Mouse (Mus musculus): ENCODE data around the gene Jazf1. TPM values are rescaled to one million over a fixed set of nuclear protein-coding genes. Genes with fewer than 3 reads are reported as not detected.

Jazf1 gene
- 2.2 and 3.6 TPM in 2 replicates for polyA plus RNA-seq (2014; fragmentation: Nextera tagmentation; extraction: Ambion mirVana)

DNA sequence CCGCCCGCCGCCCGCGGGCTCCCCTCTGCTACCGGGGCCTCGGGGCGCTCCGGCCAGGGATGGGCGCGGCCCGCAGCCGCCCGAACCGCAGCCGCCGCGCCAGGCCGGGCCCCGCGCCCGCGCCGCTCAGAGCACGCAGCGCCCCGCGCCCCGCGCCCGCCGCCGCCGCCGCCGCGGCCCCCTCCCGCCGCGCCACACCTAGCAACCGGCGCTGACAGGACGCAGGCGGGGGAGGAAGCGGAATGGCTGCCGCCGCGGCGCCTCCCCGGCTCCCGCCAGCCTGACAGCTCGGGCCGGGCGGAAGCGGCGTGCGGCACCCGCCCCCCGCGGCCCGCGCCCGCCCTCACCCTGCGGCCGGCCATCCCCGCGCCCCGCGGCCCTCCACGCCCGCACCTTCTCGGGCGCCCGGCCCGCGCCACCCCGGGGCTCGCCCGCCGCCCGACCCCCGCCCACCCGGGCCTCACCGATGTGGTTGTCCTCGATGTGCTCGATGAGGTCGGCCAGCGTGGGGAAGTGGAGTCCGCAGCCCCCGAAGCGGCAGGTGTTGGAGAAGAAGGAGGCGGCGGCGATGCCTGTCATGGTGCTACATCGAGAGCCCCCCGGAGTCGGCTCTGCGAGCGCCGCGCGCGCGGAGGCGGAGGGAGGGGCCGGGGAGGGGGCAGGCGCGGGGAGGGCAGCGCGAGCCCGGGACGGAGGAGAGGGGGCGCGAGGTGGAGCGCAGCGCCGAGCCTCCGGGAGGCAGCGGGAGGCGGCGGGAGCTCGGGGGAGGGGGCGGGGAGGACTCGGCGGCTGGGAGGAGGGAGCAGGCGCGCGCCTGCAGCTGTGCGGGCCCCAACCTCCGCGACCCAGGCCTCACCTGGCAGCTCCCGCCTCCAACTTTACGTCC is at the start of gene Jazf1:
TSS of gene Jazf1 (minus strand) at position 643 of the 886 bp plus-strand sequence.
- under 1% methylated on average over 67 of the region's 133 CpGs for WGBS
- Histone ChIP-seq H3K27me3 (ENCODE audit: control insufficient read depth, insufficient read depth, low read length) (peaks cover 25% of the 10 kb centered on the region), H3K4me2 (replicated peaks; ENCODE audit: low read depth, low read length) (peak within 1 kb of the TSS; percentile 98), H3K9me3 (ENCODE audit: control insufficient read depth, low read length) (no peaks in the 10 kb centered on the region), H3K4me3 (ENCODE audit: low read length) (peak within 1 kb of the TSS; percentile 81), H3K27ac (ENCODE audit: low read depth, low read length) (no peak within 1 kb of the TSS), H3K9ac (ENCODE audit: low read depth, low read length) (peak within 1 kb of the TSS; percentile 68), H3K4me1 (ENCODE audit: control insufficient read depth, insufficient read depth, low read length) (no peaks in the 10 kb centered on the region), H3K36me3 (ENCODE audit: control insufficient read depth, insufficient read depth, low read length) (no peaks in the 10 kb centered on the region)
- peak; percentile 70 for ATAC-seq (ENCODE audit: low FRiP score, low TSS enrichment)

DNA sequence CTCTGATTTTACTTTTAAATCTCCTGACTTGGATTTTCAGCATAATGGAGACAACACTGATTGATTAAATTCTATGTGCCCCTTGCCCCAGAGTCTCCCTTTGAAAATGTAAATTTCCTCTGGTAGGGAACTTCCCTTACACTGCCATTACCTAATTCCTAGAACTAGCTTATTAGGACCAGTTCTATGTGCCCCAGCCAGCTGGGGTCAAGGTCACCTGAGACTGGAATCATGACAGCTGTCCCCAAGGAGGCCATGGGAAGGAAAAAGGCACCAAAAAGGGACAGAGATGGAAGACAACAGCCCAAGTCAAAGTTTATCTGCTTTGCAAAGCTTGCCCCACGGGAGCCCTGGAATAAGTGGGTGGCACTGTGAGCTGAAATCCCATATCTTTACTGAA is 49.4 kb upstream of the Jazf1 start:
- ATAC-seq (ENCODE audit: low FRiP score, low TSS enrichment): no peak
- WGBS: 77% methylated on average over 1 of the region's 1 CpGs

DNA sequence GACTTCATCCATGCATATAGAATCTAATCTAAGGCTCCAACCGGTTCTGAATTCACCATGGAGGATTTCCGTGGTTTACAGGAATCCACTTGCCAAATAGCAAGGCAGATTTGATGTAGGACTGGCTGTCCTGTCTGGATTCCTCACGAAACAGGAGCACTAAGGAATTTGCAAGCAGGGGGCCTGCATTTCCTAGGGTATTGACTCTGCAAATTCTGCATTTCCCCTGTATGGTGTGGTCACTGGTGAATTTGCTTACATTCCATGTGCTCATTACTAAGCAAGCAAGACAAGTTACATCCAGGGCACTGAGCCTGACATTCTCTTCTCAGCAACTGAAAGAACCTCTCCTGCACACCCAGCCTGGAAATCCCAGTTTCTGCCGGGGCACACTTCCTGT is 18.4 kb upstream of the Jazf1 start:
- Histone ChIP-seq H3K4me3 (ENCODE audit: low read length) (no peak overlapping the region), H3K9ac (ENCODE audit: low read depth, low read length) (no peak overlapping the region), H3K9me3 (ENCODE audit: control insufficient read depth, low read length) (no peaks in the 10 kb centered on the region), H3K27ac (ENCODE audit: low read depth, low read length) (no peak overlapping the region), H3K36me3 (ENCODE audit: control insufficient read depth, insufficient read depth, low read length) (no peaks in the 10 kb centered on the region), H3K4me1 (ENCODE audit: control insufficient read depth, insufficient read depth, low read length) (no peaks in the 10 kb centered on the region), H3K4me2 (replicated peaks; ENCODE audit: low read depth, low read length) (no peak overlapping the region), H3K27me3 (ENCODE audit: control insufficient read depth, insufficient read depth, low read length) (no peaks in the 10 kb centered on the region)
- 63% methylated on average over 4 of the region's 4 CpGs for WGBS
- no peak for ATAC-seq (ENCODE audit: low FRiP score, low TSS enrichment)

More for the DNA sequence above, 49.4 kb upstream of the Jazf1 start:
- Histone ChIP-seq H3K4me2 (replicated peaks; ENCODE audit: low read depth, low read length) (no peak overlapping the region), H3K27ac (ENCODE audit: low read depth, low read length) (no peak overlapping the region), H3K9ac (ENCODE audit: low read depth, low read length) (no peak overlapping the region), H3K36me3 (ENCODE audit: control insufficient read depth, insufficient read depth, low read length) (no peaks in the 10 kb centered on the region), H3K4me1 (ENCODE audit: control insufficient read depth, insufficient read depth, low read length) (no peaks in the 10 kb centered on the region), H3K4me3 (ENCODE audit: low read length) (no peak overlapping the region), H3K27me3 (ENCODE audit: control insufficient read depth, insufficient read depth, low read length) (no peaks in the 10 kb centered on the region), H3K9me3 (ENCODE audit: control insufficient read depth, low read length) (no peaks in the 10 kb centered on the region)

DNA sequence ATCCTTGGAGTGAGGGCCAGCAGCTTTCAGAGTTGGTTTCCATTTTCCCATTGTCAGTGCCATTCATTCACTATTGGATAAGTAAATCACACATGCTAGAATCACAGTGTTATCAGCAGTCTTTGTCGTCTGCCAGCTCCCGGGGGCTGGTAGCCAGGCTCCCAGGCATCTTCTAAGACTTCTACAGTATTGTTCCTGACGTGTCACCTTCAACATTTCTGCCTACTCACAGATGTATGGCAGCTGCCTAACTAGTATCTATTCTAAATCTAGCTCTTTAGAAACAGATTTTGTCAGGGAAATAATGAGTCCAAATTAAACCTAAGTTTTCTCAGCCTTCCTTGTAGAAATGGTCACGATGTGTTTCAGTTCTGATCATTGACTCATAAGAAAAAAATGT is 12.8 kb upstream of the Jazf1 start:
- no peak overlapping the region for H3K9ac ChIP-seq (ENCODE audit: low read depth, low read length)
- H3K27me3 ChIP-seq (ENCODE audit: control insufficient read depth, insufficient read depth, low read length): no peaks in the 10 kb centered on the region
- H3K9me3 ChIP-seq (ENCODE audit: control insufficient read depth, low read length): no peaks in the 10 kb centered on the region
- no peaks in the 10 kb centered on the region for H3K36me3 ChIP-seq (ENCODE audit: control insufficient read depth, insufficient read depth, low read length)
- WGBS: 83% methylated on average over 4 of the region's 4 CpGs
- no peak overlapping the region for H3K4me2 ChIP-seq (replicated peaks; ENCODE audit: low read depth, low read length)
- no peak overlapping the region for H3K4me3 ChIP-seq (ENCODE audit: low read length)
- no peaks in the 10 kb centered on the region for H3K4me1 ChIP-seq (ENCODE audit: control insufficient read depth, insufficient read depth, low read length)
- no peak overlapping the region for H3K27ac ChIP-seq (ENCODE audit: low read depth, low read length)
- no peak for ATAC-seq (ENCODE audit: low FRiP score, low TSS enrichment)

DNA sequence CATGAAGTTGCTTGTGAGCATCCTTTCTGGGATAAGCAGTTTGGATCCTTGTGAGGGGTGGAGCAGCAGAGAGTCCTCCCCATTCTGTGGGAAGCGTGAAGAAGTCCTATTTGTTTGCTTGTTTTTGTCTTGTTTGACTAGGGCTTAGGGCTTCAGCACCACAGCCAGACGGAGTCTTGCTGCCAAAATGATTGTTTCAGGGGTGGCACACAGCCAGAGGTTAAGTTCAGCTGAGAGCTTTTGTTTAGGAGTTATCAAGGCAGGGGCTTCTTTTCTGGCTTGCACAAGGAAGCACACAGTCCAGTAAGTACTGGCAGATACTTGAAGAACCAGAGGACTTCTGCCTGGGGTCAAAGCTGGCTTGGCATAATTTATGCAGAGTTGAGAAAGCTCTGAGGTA is 10.2 kb upstream of the Jazf1 start:
- ATAC-seq (ENCODE audit: low FRiP score, low TSS enrichment): no peak
- WGBS: 53% methylated on average over 2 of the region's 2 CpGs
- Histone ChIP-seq H3K27ac (ENCODE audit: low read depth, low read length) (no peak overlapping the region), H3K4me1 (ENCODE audit: control insufficient read depth, insufficient read depth, low read length) (no peaks in the 10 kb centered on the region), H3K36me3 (ENCODE audit: control insufficient read depth, insufficient read depth, low read length) (no peaks in the 10 kb centered on the region), H3K4me2 (replicated peaks; ENCODE audit: low read depth, low read length) (no peak overlapping the region), H3K9ac (ENCODE audit: low read depth, low read length) (no peak overlapping the region), H3K27me3 (ENCODE audit: control insufficient read depth, insufficient read depth, low read length) (no peaks in the 10 kb centered on the region), H3K9me3 (ENCODE audit: control insufficient read depth, low read length) (no peaks in the 10 kb centered on the region), H3K4me3 (ENCODE audit: low read length) (no peak overlapping the region)

DNA sequence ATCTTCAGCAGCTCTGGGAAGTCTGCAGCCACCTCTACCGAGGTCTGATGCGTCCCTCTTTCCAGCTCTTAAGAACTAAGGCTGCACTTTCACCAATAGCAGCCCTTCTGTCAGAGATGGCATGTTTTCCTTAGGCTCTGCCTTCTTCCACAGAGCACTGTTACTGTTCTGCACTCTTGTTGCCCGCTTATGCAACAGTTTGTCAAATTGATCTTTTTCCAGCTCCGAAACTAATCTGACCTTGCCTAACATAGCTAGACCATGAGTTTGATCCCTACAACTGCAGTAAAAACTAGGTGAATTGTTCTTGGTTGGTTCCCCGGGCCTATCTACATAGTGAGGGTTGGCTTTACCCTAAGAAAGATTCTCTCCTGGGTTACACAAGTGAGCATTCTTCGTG is 3.3 kb upstream of the Jazf1 start:
- Histone ChIP-seq H3K9ac (ENCODE audit: low read depth, low read length) (no peak overlapping the region), H3K4me2 (replicated peaks; ENCODE audit: low read depth, low read length) (no peak overlapping the region), H3K4me3 (ENCODE audit: low read length) (no peak overlapping the region), H3K9me3 (ENCODE audit: control insufficient read depth, low read length) (no peaks in the 10 kb centered on the region), H3K4me1 (ENCODE audit: control insufficient read depth, insufficient read depth, low read length) (no peaks in the 10 kb centered on the region), H3K36me3 (ENCODE audit: control insufficient read depth, insufficient read depth, low read length) (no peaks in the 10 kb centered on the region), H3K27me3 (ENCODE audit: control insufficient read depth, insufficient read depth, low read length) (peaks cover 25% of the 10 kb centered on the region), H3K27ac (ENCODE audit: low read depth, low read length) (no peak overlapping the region)
- WGBS: 83% methylated on average over 6 of the region's 6 CpGs
- ATAC-seq (ENCODE audit: low FRiP score, low TSS enrichment): no peak

DNA sequence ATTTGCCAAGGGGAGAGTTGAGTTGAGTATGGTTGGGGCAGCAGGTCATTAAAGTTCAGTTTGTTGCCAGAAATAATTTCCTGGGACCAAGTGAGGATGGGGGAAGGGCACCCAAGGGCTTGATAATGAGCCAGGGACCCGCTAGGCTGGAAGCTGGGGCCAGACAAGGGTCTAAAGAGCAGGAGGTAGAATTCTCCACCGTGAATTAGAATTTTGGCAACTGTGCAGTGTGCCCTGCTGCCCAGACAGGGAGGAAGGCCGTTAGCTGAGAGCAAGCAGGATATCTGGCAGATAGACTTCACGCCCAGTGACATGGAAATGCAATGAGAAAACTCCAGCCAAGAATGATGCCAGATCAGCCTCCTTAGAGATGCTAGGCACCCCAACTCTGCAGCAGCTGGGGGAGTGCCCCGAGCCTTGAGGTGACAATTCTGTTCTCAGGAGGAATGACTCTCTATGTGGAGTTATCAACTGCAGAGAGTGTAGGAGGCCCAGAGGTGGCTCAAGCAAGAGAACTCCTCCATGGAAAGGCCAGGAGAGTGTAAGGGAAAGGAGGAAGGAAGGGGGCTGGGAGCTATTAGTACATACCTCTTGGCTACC is 1.6 kb upstream of the Jazf1 start:
- H3K9me3 ChIP-seq (ENCODE audit: control insufficient read depth, low read length): no peaks in the 10 kb centered on the region
- H3K4me3 ChIP-seq (ENCODE audit: low read length): no peak overlapping the region
- H3K27ac ChIP-seq (ENCODE audit: low read depth, low read length): no peak overlapping the region
- H3K9ac ChIP-seq (ENCODE audit: low read depth, low read length): no peak overlapping the region
- no peak overlapping the region for H3K4me2 ChIP-seq (replicated peaks; ENCODE audit: low read depth, low read length)
- ATAC-seq (ENCODE audit: low FRiP score, low TSS enrichment): no peak
- no peaks in the 10 kb centered on the region for H3K36me3 ChIP-seq (ENCODE audit: control insufficient read depth, insufficient read depth, low read length)
- no peaks in the 10 kb centered on the region for H3K4me1 ChIP-seq (ENCODE audit: control insufficient read depth, insufficient read depth, low read length)
- 33% methylated on average over 5 of the region's 5 CpGs for WGBS
- peaks cover 25% of the 10 kb centered on the region for H3K27me3 ChIP-seq (ENCODE audit: control insufficient read depth, insufficient read depth, low read length)

DNA sequence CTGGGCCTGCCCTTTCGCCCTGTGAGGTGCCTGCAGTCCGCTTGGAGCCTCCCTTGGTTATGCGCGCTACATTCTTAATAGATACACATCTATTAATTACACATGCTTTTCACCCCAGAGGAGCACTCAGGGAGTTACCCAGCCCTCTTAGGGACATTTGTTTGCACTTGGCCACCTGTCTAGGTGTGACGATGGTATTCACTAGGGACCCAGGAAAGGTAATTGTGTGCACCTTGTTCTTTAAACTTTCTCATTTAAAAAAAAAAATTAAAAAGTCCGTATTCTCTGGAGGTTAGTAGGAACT is 396 bp upstream of the Jazf1 start:
- Histone ChIP-seq H3K9me3 (ENCODE audit: control insufficient read depth, low read length) (no peaks in the 10 kb centered on the region), H3K4me2 (replicated peaks; ENCODE audit: low read depth, low read length) (peak overlapping the region; percentile 98), H3K9ac (ENCODE audit: low read depth, low read length) (peak overlapping the region; percentile 68; the same call in 1 of the 2 replicates), H3K4me1 (ENCODE audit: control insufficient read depth, insufficient read depth, low read length) (no peaks in the 10 kb centered on the region), H3K36me3 (ENCODE audit: control insufficient read depth, insufficient read depth, low read length) (no peaks in the 10 kb centered on the region), H3K27me3 (ENCODE audit: control insufficient read depth, insufficient read depth, low read length) (peaks cover 25% of the 10 kb centered on the region), H3K27ac (ENCODE audit: low read depth, low read length) (no peak overlapping the region), H3K4me3 (ENCODE audit: low read length) (peak overlapping the region; percentile 81)
- no peak; the same call in 1 of the 2 replicates for ATAC-seq (ENCODE audit: low FRiP score, low TSS enrichment)
- 2% methylated on average over 6 of the region's 6 CpGs for WGBS

DNA sequence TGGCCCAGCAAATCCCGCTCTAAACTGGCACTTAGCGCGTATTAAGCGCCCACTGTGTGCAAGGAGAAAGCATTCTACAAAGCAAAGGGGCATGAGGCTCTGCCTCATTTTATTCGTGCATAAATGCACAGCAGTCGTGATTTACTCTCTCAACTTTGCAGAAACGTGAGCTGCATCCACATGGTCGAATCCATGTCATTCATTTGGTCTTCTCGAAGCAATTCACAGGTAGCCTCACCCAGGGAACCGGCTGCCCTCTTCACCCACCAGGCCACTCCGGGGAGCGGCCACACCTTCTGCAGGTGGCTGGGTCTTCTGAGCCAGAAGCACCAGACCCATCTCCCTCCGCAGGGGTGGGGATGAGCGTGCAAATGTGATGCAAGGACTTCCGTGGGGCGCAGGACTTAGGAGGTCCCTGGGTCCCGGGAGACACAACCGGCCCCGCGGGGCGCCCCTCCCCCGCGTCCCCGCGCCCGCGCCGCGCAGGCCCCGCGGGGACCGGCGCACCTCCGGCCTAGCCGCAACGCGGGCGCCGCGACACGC is 914 bp downstream of the Jazf1 start:
- H3K9me3 ChIP-seq (ENCODE audit: control insufficient read depth, low read length): no peaks in the 10 kb centered on the region
- H3K27me3 ChIP-seq (ENCODE audit: control insufficient read depth, insufficient read depth, low read length): peaks cover 25% of the 10 kb centered on the region
- 4% methylated on average over 29 of the region's 41 CpGs for WGBS
- no peaks in the 10 kb centered on the region for H3K36me3 ChIP-seq (ENCODE audit: control insufficient read depth, insufficient read depth, low read length)
- peak overlapping the region; percentile 68 for H3K9ac ChIP-seq (ENCODE audit: low read depth, low read length)
- 0 out of 2 replicates have a peak, but pooled peaks have one; percentile 28 for ATAC-seq (ENCODE audit: low FRiP score, low TSS enrichment)
- peak overlapping the region; percentile 98 for H3K4me2 ChIP-seq (replicated peaks; ENCODE audit: low read depth, low read length)
- H3K27ac ChIP-seq (ENCODE audit: low read depth, low read length): no peak overlapping the region
- peak overlapping the region; percentile 81 for H3K4me3 ChIP-seq (ENCODE audit: low read length)
- H3K4me1 ChIP-seq (ENCODE audit: control insufficient read depth, insufficient read depth, low read length): no peaks in the 10 kb centered on the region
